Mouse (Mus musculus) liver, embryonic 12.5 days (tissue): ENCODE data around the gene Zmym6. TPM values are rescaled to one million over a fixed set of nuclear protein-coding genes. Genes with fewer than 3 reads are reported as not detected.
A peak's percentile ranks its signal among the peaks of the same experiment; 100 is the strongest.

ENCODE experiments used
- ATAC-seq: fragments of 200-750 bp; cut with Nextera tagmentation; 2 replicates; pipeline ENCODE4 v1.8.0; 2017; ENCODE audit warnings: moderate number of reproducible peaks, mild to moderate bottlenecking, moderate library complexity
- H3K27ac ChIP-seq: fragments of 300-500 bp; sonication (generic); 2 replicates; pipeline ENCODE4 v1.5.1; 2016; ENCODE audit warnings: mild to moderate bottlenecking
- H3K27me3 ChIP-seq: fragments of 300-500 bp; sonication (generic); replicated peaks from 2 replicates; pipeline ENCODE4 v1.6.1; 2016; ENCODE audit warnings: mild to moderate bottlenecking, moderate library complexity
- H3K36me3 ChIP-seq: fragments of 300-500 bp; sonication (generic); 2 replicates; pipeline ENCODE4 v1.6.1; 2016; ENCODE audit warnings: mild to moderate bottlenecking, moderate library complexity
- H3K4me1 ChIP-seq: fragments of 300-500 bp; sonication (generic); 2 replicates; pipeline ENCODE4 v1.6.1; 2016
- H3K4me2 ChIP-seq: fragments of 300-500 bp; sonication (generic); 2 replicates; pipeline ENCODE4 v1.6.1; 2016; ENCODE audit warnings: mild to moderate bottlenecking, moderate library complexity
- H3K4me3 ChIP-seq: fragments of 300-500 bp; sonication (generic); 2 replicates; pipeline ENCODE4 v1.5.1; 2016; ENCODE audit warnings: mild to moderate bottlenecking, moderate library complexity
- H3K9ac ChIP-seq: fragments of 300-500 bp; sonication (generic); 2 replicates; pipeline ENCODE4 v1.6.1; 2016; ENCODE audit warnings: mild to moderate bottlenecking, moderate library complexity
- H3K9me3 ChIP-seq: fragments of 300-500 bp; sonication (generic); replicated peaks from 2 replicates; pipeline ENCODE4 v1.6.1; 2016; ENCODE audit warnings: mild to moderate bottlenecking, moderate library complexity
- WGBS: fragments of 180-500 bp; shearing (Covaris S2); methylation state at CpG from one replicate; pipeline ENCODE4 v1.1.7; 2016; ENCODE audit not compliant: insufficient replicate concordance; 5-methylcytosine and 5-hydroxymethylcytosine counted together
- polyA plus RNA-seq: library from polyadenylated mRNA; unstranded; fragments of >200 nt; fragmentation: Nextera tagmentation; extraction: Ambion mirVana; gene quantifications from 2 replicates; pipeline ENCODE4 v1.2.1, GENCODE M21; 2016

Zmym6 gene
- 5.6 and 6.8 TPM in 2 replicates for polyA plus RNA-seq

GRCm38 (mm10) chr4:127076875-127077548 is at the start of gene Zmym6:
Gene Zmym6 (plus strand): TSS chr4:127077383.
- Histone ChIP-seq H3K36me3 (no peaks in the 10 kb centered on the region), H3K4me1 (peaks cover 14% of the 10 kb centered on the region), H3K4me3 (peak within 1 kb of the TSS; percentile 62), H3K4me2 (peak within 1 kb of the TSS; percentile 78), H3K9me3 (no peaks in the 10 kb centered on the region), H3K9ac (peak within 1 kb of the TSS; percentile 66), H3K27ac (peak within 1 kb of the TSS; percentile 80), H3K27me3 (no peaks in the 10 kb centered on the region)
- WGBS, result under 1% methylated on average over 46 of the region's 46 CpGs
- ATAC-seq, result peak; percentile 94

- Histone ChIP-seq H3K4me3 (no peak overlapping the region), H3K4me1 (no peaks in the 10 kb centered on the region), H3K9me3 (no peaks in the 10 kb centered on the region), H3K36me3 (peaks cover 94% of the 10 kb centered on the region), H3K4me2 (no peak overlapping the region), H3K9ac (no peak overlapping the region), H3K27ac (no peak overlapping the region), H3K27me3 (no peaks in the 10 kb centered on the region)
- 73% methylated on average over 3 of the region's 3 CpGs for WGBS
- no peak for ATAC-seq
Observed at GRCm38 (mm10) chr4:127037158-127037557, 40.0 kb upstream of the Zmym6 start.

GRCm38 (mm10) chr4:127037908-127038827 is 39.0 kb upstream of the Zmym6 start:
- Histone ChIP-seq H3K4me1 (no peaks in the 10 kb centered on the region), H3K4me2 (no peak overlapping the region), H3K27ac (no peak overlapping the region), H3K36me3 (peaks cover 93% of the 10 kb centered on the region), H3K9me3 (no peaks in the 10 kb centered on the region), H3K27me3 (no peaks in the 10 kb centered on the region), H3K9ac (no peak overlapping the region), H3K4me3 (no peak overlapping the region)
- WGBS, result 70% methylated on average over 8 of the region's 8 CpGs
- peak; percentile 56; the same call in 1 of the 2 replicates for ATAC-seq

GRCm38 (mm10) chr4:127038828-127039349 is 38.3 kb upstream of the Zmym6 start:
- Histone ChIP-seq H3K36me3 (peaks cover 92% of the 10 kb centered on the region), H3K4me2 (no peak overlapping the region), H3K4me1 (no peaks in the 10 kb centered on the region), H3K27ac (no peak overlapping the region), H3K27me3 (no peaks in the 10 kb centered on the region), H3K9me3 (no peaks in the 10 kb centered on the region), H3K4me3 (no peak overlapping the region), H3K9ac (no peak overlapping the region)
- peak; percentile 24; the same call in 1 of the 2 replicates for ATAC-seq
- WGBS, result 92% methylated on average over 3 of the region's 3 CpGs

GRCm38 (mm10) chr4:127039871-127040483 is 37.2 kb upstream of the Zmym6 start:
- Histone ChIP-seq H3K27ac (no peak overlapping the region), H3K4me3 (no peak overlapping the region), H3K27me3 (no peaks in the 10 kb centered on the region), H3K9me3 (no peaks in the 10 kb centered on the region), H3K4me1 (no peaks in the 10 kb centered on the region), H3K9ac (no peak overlapping the region), H3K4me2 (no peak overlapping the region), H3K36me3 (peaks cover 87% of the 10 kb centered on the region)
- WGBS, result 65% methylated on average over 3 of the region's 3 CpGs
- ATAC-seq, result peak; percentile 7; the same call in 1 of the 2 replicates

GRCm38 (mm10) chr4:127043540-127043939 is 33.6 kb upstream of the Zmym6 start:
- 75% methylated on average over 4 of the region's 4 CpGs for WGBS
- H3K36me3 ChIP-seq, result peaks cover 85% of the 10 kb centered on the region

GRCm38 (mm10) chr4:127051121-127051520 is 26.1 kb upstream of the Zmym6 start:
- Histone ChIP-seq H3K4me2 (no peak overlapping the region), H3K27ac (no peak overlapping the region), H3K4me1 (no peaks in the 10 kb centered on the region), H3K9ac (no peak overlapping the region), H3K9me3 (no peaks in the 10 kb centered on the region), H3K36me3 (peaks cover 87% of the 10 kb centered on the region), H3K4me3 (no peak overlapping the region), H3K27me3 (no peaks in the 10 kb centered on the region)
- 76% methylated on average over 8 of the region's 8 CpGs for WGBS
- no peak for ATAC-seq

More at GRCm38 (mm10) chr4:127043540-127043939, 33.6 kb upstream of the Zmym6 start:
- no peak overlapping the region for H3K9ac ChIP-seq
- H3K27me3 ChIP-seq, result no peaks in the 10 kb centered on the region
- no peak overlapping the region for H3K4me2 ChIP-seq
- H3K9me3 ChIP-seq, result no peaks in the 10 kb centered on the region
- H3K4me1 ChIP-seq, result no peaks in the 10 kb centered on the region
- no peak overlapping the region for H3K4me3 ChIP-seq
- ATAC-seq, result no peak
- H3K27ac ChIP-seq, result no peak overlapping the region

- ATAC-seq, result no peak
- Histone ChIP-seq H3K4me1 (no peaks in the 10 kb centered on the region), H3K9me3 (no peaks in the 10 kb centered on the region), H3K27ac (no peak overlapping the region), H3K9ac (no peak overlapping the region), H3K4me2 (no peak overlapping the region), H3K27me3 (no peaks in the 10 kb centered on the region), H3K36me3 (peaks cover 86% of the 10 kb centered on the region), H3K4me3 (no peak overlapping the region)
- 84% methylated on average over 5 of the region's 5 CpGs for WGBS
Observed at GRCm38 (mm10) chr4:127053071-127053470, 24.1 kb upstream of the Zmym6 start.

GRCm38 (mm10) chr4:127054522-127055198 is 22.5 kb upstream of the Zmym6 start:
- no peak overlapping the region for H3K4me3 ChIP-seq
- H3K9ac ChIP-seq, result no peak overlapping the region
- no peaks in the 10 kb centered on the region for H3K9me3 ChIP-seq
- no peak for ATAC-seq
- peaks cover 4% of the 10 kb centered on the region for H3K4me1 ChIP-seq
- H3K4me2 ChIP-seq, result no peak overlapping the region
- no peak overlapping the region for H3K27ac ChIP-seq
- H3K36me3 ChIP-seq, result peaks cover 85% of the 10 kb centered on the region
- H3K27me3 ChIP-seq, result no peaks in the 10 kb centered on the region
- 51% methylated on average over 7 of the region's 7 CpGs for WGBS

GRCm38 (mm10) chr4:127060585-127061290 is 16.4 kb upstream of the Zmym6 start, which contains the start of gene Zmym1:
Gene Zmym1 (minus strand): TSS chr4:127061152.
- H3K27me3 ChIP-seq, result no peaks in the 10 kb centered on the region
- peak; percentile 97 for ATAC-seq
- under 1% methylated on average over 38 of the region's 38 CpGs for WGBS

GRCm38 (mm10) chr4:127064051-127064450 is 13.1 kb upstream of the Zmym6 start:
- Histone ChIP-seq H3K36me3 (peaks cover 6% of the 10 kb centered on the region; the same call in 1 of the 2 replicates), H3K4me3 (no peak overlapping the region), H3K27me3 (no peaks in the 10 kb centered on the region), H3K9me3 (no peaks in the 10 kb centered on the region), H3K4me2 (no peak overlapping the region), H3K27ac (no peak overlapping the region), H3K4me1 (peaks cover 16% of the 10 kb centered on the region), H3K9ac (no peak overlapping the region)
- ATAC-seq, result no peak
- WGBS, result 58% methylated on average over 1 of the region's 1 CpGs

More at GRCm38 (mm10) chr4:127060585-127061290, 16.4 kb upstream of the Zmym6 start, which contains the start of gene Zmym1:
- peaks cover 32% of the 10 kb centered on the region for H3K36me3 ChIP-seq
- peak within 1 kb of the TSS; percentile 93 for H3K4me3 ChIP-seq
- H3K9ac ChIP-seq, result peak within 1 kb of the TSS; percentile 88
- H3K4me1 ChIP-seq, result peaks cover 13% of the 10 kb centered on the region
- H3K9me3 ChIP-seq, result no peaks in the 10 kb centered on the region
- H3K4me2 ChIP-seq, result peak within 1 kb of the TSS; percentile 71
- H3K27ac ChIP-seq, result peak within 1 kb of the TSS; percentile 84
